Mouse (Mus musculus) forebrain, embryonic 15.5 days (tissue): ENCODE data around the gene Olfr577. TPM values are rescaled to one million over a fixed set of nuclear protein-coding genes. Genes with fewer than 3 reads are reported as not detected.

Experiments
- polyA plus RNA-seq: library from polyadenylated mRNA; unstranded; fragments of >200 nt; fragmentation: Nextera tagmentation; extraction: Ambion mirVana; gene quantifications from 2 replicates; pipeline ENCODE4 v1.2.1, GENCODE M21; 2015

The Olfr577 gene
- polyA plus RNA-seq, 1 experiment from 2014 or later = not detected

Other genes starting within 250 kb of the Olfr577 start
- gene Olfr559, start 248.5 kb downstream of the Olfr577 start, polyA plus RNA-seq = not detected in 2 replicates
- gene Olfr560, start 216.6 kb downstream of the Olfr577 start, polyA plus RNA-seq = not detected in 2 replicates
- 0.05 and 0.14 TPM in 2 replicates for gene Olfr78, start 216.5 kb downstream of the Olfr577 start, polyA plus RNA-seq
- not detected in 2 replicates for gene Olfr561, start 204.7 kb downstream of the Olfr577 start, polyA plus RNA-seq
- gene Olfr564, start 172.5 kb downstream of the Olfr577 start, polyA plus RNA-seq = not detected in 2 replicates
- gene Olfr566, start 117.2 kb downstream of the Olfr577 start, polyA plus RNA-seq = not detected in 2 replicates
- not detected in 2 replicates for gene Olfr568, start 98.8 kb downstream of the Olfr577 start, polyA plus RNA-seq
- not detected in 2 replicates for gene Olfr569, start 85.1 kb downstream of the Olfr577 start, polyA plus RNA-seq
- 0.13 TPM in 1 of 2 replicates, not detected in the other for gene Olfr570, start 81.4 kb downstream of the Olfr577 start, polyA plus RNA-seq
- not detected in 2 replicates for gene Olfr571, start 58.4 kb downstream of the Olfr577 start, polyA plus RNA-seq
- not detected in 2 replicates for gene Olfr572, start 51.5 kb downstream of the Olfr577 start, polyA plus RNA-seq
- not detected in 2 replicates for gene Olfr573-ps1, start 33.4 kb downstream of the Olfr577 start, polyA plus RNA-seq
- gene Olfr574, start 27.5 kb downstream of the Olfr577 start, polyA plus RNA-seq = not detected in 2 replicates
- gene Olfr575, start 17.2 kb downstream of the Olfr577 start, polyA plus RNA-seq = not detected in 2 replicates
- not detected in 2 replicates for gene Olfr576, start 13.3 kb downstream of the Olfr577 start, polyA plus RNA-seq
- gene Olfr578, start 13.4 kb upstream of the Olfr577 start, polyA plus RNA-seq = not detected in 2 replicates
- not detected in 2 replicates for gene Olfr582, start 62.1 kb upstream of the Olfr577 start, polyA plus RNA-seq
- gene Olfr583, start 75.4 kb upstream of the Olfr577 start, polyA plus RNA-seq = not detected in 2 replicates
- gene Olfr584, start 105.9 kb upstream of the Olfr577 start, polyA plus RNA-seq = not detected in 2 replicates
- gene Olfr585, start 121.8 kb upstream of the Olfr577 start, polyA plus RNA-seq = not detected in 2 replicates
- gene Olfr586, start 149.7 kb upstream of the Olfr577 start, polyA plus RNA-seq = not detected in 2 replicates
- gene Olfr588-ps1, start 164.9 kb upstream of the Olfr577 start, polyA plus RNA-seq = not detected in 2 replicates
- not detected in 2 replicates for gene Olfr589, start 180.4 kb upstream of the Olfr577 start, polyA plus RNA-seq
- gene Olfr591, start 202.4 kb upstream of the Olfr577 start, polyA plus RNA-seq = not detected in 2 replicates
- gene Olfr592, start 208.9 kb upstream of the Olfr577 start, polyA plus RNA-seq = not detected in 2 replicates
- gene Olfr593, start 235.9 kb upstream of the Olfr577 start, polyA plus RNA-seq = not detected in 2 replicates
- gene Olfr594, start 241.1 kb upstream of the Olfr577 start, polyA plus RNA-seq = not detected in 2 replicates